Mouse (Mus musculus): ENCODE measurements at regions not wholly inside any gene's neighbourhood (a gene's known extent, or its start where the extent isn't known, plus 50 kb on each side); places are given as distances from the start of the nearest gene placed in this dataset.

DNA sequence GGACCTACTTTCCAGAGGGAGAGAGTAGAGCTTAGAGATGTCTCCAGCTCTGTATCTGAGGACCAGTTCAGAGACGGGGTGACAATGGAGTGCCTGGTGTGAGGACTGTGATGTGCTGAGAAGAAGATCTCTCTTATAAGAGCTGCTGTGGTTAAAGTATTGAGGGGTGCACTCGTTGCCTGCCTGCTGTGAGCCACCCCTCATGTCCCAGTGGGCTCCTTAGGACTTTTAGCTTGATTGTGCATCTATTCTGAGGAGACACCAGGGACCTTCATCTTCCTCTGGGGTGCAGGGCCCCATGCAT, 96.9 kb downstream of the Hhipl2 start:
- no peak for TF ChIP-seq TCF12 (IDR thresholded peaks at IDR 0.05; ENCODE audit: insufficient read depth, poor library complexity, severe bottlenecking)
- no peak for TF ChIP-seq POLR2A (IDR thresholded peaks at IDR 0.05; ENCODE audit: insufficient read length, low read depth)
- no peak for TF ChIP-seq USF1 (IDR thresholded peaks at IDR 0.05; ENCODE audit: low read depth)
